Mouse (Mus musculus) R1 (cell line): Measurements from ENCODE around the gene Zbtb17.

Source experiments
- DNase-seq: peaks from one replicate; pipeline ENCODE4 v3.0.0-alpha.2; 2018; ENCODE audit warnings: low read depth, low spot score

Gene Zbtb17

DNA sequence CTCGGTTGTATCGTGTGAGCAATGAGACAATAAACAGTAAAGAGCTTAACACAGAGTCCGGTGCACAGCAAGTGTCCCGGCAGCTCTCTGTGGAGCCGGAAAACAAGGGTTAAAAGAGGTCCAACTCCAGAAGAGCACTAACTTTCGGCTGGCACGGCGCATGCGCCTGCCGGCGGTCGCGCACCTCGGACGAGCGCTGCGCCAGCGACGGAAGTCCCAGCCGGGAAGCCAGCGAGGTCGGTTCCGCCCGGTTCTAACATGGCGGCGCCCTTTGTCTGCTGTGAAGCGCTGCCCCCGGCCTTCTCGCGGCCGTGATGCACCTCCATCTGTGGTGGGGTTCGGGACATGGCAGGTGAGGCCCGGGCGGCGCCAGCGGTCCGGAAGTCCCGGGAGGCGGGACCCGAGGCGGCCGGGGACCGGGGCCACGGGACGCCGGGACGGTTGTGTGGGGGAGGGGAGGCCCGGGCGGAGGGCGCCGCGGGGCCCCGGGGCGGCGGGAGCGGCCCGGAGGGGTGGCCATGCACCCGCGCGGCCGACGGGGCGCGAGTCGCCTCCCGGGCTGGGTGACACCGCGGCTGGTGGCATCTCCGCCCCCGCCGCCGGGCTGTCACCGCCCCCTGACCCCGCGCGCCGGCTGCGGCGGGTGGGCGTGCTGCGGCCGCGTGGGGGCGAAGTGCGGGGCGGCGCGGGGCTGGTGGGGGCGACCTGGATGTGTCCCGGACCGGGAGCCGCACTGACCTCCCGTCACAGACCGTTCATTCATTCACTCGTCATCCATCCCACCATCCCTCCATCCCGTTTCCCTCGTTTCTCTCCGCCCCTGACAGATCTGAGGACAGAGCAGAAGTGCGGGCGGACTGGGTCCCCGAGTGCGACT is at the start of gene Zbtb17:
Gene Zbtb17, plus strand, starts transcription at position 204 of the 877 bp plus-strand sequence.
- DNase-seq, result peak; percentile 88

DNA sequence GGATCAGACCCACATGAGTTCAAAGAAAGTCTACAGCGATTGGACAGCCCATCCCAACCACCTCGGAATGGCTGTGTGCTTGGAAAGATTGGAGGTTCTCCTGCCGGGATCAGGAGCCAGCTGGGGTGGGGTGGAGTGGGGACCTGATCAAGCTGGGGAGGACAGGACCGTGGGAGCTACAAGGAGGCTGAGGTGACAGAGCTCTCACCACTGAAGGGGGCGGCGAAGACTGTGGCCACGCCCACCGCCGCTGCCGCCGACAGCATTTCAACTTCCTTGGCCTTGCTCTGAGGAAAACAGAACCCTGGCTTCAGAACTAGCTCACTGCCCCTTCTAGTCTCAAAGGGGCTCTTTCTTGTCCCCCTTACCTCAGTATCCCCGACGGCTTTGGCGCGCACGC is 49.7 kb upstream of the Zbtb17 start:
- peak; percentile 48 for DNase-seq

DNA sequence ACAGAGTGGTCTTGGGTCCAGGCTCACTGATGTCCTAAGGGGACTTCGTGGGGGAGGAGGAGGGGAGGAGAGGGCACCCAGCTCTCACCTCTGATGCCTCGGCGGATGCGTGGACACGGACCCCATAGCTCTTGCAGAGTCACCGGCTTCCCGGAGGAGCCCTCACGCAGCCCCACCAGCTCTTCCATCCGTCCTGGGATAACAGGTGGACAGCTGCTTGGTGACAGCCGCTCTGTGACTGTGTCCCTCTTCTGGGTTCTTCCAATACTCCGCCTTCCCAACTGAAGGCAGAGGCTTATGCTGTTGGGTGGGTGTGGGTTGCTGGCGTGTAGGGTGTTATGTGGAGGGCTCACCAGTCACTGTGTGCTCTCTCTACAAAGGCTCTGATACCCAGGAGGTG is 46.6 kb upstream of the Zbtb17 start:
- DNase-seq, result no peak

DNA sequence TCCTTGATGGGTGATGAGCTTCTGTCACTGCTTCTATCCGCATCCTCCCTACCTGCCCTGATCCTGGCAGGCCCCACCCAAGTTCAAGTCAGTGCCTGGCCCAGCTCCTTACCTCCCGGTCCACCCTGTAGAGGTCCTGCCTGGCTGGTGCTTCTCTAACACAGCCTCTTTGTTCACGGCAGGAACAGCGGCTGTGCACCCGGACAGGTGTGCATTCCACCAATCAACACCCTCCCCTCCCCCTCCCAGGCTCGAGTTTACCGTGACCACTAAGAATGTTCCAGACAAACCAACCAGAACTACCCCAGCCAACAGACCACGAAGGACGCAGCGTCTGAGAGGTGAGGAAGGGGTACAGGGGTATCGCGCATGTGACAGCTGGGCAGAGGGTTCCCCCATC is 45.9 kb upstream of the Zbtb17 start, which contains the start of gene Clcnka:
Gene Clcnka, minus strand, starts transcription at position 180 of the 400 bp plus-strand sequence.
- no peak for DNase-seq

DNA sequence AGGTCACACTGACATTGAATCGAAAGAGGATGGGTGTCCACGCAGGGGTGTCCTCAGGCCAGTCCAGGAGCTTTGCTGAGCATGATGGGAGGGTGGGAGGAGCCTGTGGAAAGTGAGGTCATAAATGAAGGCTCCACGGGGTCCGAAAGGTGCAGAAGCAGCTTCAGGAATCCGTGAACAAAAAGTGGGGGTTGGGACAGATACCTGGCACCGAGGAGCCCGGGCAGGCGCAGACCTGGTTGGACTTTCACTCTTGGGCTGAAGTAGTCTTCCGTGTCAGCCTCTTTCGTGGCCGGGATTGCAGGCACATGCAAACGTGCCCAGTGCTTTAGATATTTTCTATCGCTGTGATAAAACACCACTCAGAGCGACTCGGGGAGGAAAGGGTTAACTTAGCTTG is 44.3 kb upstream of the Zbtb17 start:
- no peak for DNase-seq

DNA sequence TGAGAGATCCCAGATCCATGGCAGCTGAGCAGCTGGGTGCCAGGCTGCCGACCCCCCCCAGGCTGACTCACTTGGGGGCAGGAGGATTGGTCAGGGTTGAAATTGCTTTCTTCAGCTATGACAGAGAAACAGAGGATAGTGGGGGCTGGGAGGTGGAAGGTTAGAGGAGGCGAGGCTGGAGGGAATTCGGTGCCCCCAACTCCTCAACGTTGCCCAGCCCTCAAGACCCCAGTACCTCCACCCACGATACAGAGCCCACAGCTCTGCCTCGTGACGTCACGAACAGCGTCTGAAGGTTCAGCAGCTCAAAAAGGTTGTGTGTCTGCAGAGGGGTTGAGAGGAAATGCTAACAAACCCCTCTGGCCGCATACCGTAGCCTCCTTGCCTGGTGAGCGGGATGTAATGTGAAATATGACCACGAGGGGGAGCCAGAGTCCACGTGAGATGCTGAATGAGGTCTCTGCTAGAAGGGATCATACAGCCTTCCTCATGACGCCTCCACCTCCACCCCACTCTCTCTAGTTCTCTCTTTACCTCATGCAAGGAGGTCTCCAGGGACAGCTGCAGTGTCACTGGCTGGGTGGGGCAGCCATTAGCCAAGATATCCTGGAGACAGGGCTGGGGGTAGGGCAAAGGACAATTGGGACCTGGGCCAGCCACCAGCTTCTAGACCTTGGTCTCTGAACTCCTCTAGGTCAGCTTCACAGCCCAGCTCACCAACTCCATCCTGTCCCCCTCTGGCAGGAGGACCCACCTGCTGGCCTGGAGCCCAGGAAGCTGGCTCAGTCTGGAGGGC is 39.7 kb upstream of the Zbtb17 start:
- DNase-seq, result peak; percentile 79

DNA sequence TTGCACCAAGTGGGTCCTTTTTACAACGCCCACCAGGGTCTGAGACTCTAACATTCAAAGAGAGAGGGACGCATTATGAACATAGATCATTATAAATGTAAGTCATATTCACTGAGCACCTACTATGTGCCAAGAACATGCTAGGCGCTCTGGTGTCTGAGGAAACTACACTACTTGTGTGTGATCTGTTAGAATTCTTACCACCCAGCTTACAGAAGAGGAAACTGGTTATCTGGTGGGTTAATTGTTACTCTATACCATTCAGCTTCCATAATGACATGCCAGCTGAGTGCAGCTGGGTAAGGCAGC is 39.2 kb upstream of the Zbtb17 start:
- DNase-seq, result no peak

DNA sequence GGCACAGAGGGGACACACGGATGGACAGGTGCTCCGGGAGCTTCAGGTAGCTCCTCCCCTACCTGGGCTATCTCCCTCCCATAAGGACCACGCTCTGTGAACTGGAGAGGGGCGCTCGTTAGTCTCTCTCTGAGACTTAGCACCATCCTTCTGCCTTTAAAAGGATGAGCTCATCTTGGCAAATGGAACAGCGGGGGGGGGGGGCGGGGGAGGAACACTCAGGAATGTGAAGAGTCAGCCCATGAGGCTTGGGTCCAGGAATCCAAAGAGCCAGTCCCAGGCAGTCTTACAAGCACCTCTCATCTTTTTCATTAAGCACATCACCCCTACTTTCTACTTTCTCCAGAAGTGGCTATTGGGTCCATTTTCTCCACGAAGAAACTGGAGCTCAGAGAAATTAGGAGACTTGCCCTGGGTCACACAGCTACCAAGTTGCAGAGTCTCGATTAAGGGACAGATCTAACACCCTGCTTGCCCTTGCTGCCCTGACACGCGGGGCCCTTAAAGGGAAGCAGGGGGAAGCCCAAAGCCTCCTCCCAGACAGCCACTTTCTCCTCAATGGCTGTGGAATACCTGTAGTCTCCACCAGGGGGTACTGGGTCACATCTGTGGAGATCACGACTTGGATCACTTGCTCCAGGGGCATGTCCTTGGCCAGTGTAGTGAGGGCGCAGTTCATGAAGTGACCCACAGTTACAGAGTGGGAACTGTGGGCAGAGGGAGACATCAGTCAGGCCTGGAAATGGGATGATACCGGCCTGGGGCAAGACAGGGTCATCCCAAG is 37.7 kb upstream of the Zbtb17 start:
- peak; percentile 79 for DNase-seq

DNA sequence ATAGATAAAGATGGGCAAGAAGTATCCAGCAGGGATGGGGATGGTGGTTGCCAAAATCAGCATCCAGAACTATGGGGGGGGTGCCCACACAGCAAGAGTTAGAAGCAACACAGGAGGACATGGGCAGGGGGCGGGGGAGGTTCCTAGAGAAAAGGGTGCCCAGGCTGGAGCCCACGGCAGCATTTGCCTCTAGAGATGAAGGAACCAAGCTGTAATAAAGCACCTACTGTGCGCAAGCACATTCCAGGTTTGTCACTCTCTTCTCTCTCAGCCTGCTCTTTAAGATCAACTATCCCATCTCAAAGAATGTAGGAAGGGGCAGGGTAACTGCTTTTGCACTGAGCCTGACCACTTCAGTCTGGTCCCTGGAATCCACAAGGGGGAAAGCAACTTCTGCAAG is 35.9 kb upstream of the Zbtb17 start:
- no peak for DNase-seq

DNA sequence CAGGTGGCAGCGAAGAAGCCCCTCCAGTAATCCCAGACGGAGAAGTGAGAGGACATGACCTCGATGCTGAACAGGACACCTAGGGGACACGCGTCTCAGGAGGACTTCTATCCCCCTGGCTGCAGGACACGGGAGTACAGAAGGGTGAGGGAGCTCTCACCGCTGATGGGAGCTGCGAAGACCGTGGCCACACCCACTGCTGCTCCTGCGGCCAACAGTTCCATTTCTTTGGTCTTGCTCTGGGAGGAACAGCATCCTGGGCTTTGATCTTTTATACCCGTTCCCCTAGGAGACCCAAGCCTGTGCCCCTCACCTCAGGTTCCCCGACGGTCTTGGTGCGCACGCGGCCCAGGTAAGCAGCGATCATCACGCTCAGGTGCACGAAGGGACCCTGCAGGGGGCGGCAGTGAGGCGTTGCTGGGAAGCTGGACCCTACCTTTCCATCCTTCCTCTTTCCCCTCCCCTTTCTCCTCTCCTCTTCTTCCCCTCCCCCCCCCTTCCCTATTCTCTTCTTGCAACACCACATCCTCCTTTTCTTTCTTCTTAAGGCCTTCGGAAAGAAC is 32.9 kb upstream of the Zbtb17 start:
- peak; percentile 75 for DNase-seq

DNA sequence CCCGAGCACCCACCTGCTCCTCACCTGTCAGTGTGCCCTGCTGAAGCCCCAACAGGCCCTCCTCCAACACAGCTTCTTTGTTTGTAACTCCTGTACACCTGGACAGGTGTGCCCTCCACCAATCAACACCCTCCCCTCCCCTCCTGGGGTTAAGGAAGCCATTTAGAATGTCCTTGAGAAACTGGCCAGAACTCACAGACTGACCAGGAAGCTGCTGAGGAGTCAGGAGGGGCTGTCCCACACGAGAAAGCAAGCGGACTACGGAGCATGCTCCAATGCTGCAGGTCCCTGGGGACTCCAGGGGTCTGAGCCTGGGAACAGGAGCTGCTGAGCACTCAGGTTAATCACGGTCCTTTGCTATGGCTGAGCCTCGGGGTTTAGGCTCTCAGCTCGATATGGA is 28.5 kb upstream of the Zbtb17 start, which contains the start of gene Clcnkb:
Gene Clcnkb, minus strand, starts transcription at position 91 of the 400 bp plus-strand sequence.
- DNase-seq, result no peak

DNA sequence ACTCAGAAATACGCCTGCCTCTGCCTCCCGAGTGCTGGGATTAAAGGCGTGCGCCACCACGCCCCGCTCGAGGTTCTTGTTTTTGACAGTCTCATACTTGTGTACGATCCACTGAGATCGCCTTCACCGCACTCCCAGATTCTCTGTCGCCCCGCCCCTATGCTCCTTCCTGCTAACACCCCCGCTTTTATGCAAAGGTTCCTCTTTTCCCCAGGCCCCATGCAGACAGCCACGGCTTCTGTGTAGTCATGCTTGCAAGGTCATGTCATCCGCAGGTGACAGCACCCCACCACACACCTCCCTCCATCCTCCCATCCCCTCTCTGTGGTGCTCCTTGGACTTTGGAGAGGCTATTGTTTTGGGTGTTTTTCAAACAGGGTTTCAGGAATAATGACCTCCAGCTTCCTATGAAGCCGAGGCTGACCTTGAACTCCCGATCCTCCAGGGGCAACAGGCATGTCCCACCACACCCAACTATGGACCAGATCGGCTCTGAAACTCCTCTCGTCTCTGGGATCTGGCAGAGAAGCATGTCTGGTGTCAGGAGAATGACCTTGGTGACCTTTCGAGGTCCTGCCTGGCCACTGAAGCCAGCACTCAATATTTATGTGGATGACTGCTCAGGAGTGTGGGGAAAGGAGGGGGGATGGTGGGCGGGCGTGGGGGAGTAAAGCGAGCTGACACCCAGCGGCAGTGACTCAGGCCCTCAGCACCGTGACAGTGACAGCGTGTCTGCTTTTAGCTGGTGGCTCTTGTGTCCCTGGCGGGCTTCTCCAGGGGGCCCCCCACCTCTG is 24.9 kb upstream of the Zbtb17 start:
- DNase-seq, result peak; percentile 81

DNA sequence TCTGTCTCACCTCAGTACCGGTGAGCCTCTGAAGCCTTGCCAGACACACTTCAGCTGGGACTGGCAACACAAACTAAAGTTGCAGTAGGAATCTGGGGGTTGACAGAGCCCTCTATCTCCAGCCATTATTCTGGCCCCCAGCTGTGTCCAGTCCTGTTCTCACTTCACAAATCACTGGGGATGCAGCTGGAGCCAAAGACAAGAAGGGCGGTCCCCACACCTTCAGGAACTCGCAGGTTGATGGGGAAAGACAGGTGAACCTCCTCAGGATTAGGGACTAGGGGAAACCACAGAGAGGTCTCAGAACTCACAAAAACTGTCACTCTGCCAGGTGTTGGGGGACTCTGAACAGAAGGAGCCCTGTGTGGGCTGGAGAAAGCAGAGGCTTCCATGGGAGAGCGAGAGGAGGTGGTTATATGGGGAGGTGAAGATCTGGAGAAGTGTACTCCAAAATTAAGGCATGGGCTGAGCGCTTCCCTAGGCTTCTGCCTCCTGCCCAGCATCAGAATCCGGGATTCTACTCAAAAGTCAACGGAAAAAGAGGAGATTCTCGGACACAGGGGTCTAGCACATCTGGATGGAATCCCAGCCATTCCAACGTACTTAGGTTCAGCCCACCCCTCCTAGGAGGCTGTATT is 24.1 kb upstream of the Zbtb17 start, which contains the start of gene Hspb7:
Gene Hspb7, plus strand, starts transcription at position 588 of the 638 bp plus-strand sequence.
- no peak for DNase-seq

DNA sequence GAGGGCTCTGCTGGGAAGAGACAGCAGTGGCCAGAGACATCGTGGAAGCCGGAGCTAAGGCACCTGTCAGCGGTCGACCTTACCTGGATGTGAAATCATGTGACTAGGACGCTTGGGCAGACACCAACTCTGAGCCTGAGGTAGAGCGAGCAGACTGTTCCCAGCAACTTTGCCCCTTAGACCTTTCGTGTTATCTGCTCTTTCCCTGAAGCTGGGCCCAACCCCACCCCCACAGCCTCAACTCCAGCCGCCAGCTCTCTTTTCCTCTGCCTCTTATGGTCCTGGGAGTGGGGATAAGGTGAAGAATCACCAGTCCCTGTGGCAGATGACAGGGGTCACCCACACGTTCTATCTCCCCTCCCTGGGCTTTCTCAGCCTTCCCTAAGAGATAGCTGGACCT is 23.6 kb upstream of the Zbtb17 start:
- DNase-seq, result no peak

DNA sequence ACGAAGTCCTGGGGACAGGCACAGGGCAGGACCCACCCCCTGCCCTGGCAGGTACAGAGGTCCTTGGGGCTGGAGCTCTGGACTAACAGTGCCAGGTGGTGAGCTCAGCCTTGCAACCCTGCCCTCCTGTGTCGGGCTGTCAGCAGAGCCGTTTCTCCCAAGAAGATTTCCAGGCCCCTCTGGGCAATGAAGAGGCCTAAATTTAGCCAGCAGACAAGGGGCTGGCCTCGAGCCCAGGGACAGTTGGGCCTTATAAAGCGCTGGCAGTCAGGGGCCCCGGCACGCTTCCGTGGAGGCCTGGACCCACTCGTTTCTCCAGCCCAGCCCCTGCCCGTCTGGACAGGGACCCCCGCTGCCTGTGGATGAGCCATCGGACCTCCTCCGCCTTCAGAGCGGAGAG is 23.0 kb upstream of the Zbtb17 start:
- no peak for DNase-seq

DNA sequence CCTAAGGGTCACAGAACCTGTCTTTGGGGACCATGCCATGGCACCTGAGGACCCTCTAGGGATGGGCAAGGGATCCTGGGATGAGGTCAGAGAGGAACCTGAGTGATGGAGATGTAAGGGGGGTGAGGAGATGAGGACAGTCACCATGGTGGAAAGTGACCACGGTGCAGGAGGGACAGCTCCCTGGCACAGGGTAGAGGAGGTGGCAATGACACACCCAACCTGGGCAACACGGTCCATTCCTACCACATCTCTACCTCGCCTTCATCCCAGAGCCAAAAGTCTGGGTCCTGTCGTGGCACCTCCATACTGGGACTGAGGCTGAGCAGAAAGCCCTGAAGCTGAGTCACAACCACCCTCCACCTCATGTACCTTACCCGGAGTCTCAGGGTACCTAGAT is 21.6 kb upstream of the Zbtb17 start:
- no peak for DNase-seq

DNA sequence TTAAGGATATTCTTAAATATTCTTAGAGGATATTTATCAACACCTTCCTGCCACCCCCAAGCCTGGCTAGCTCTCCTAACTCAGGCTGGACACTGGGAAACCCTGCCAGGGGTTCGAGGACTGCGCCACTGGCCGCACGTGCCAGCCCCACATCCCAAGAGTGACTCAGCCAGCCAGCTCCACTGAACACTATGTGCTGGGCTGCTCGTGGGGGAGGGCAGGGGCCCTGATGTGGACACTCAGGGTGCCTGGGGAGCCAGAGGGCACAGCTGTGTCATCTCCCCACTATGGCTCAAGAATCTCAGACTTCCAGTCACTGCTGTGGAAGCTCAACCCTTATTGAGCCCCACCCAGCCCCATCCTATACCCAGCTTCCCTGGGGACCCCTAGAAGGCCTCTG is 21.2 kb upstream of the Zbtb17 start:
- no peak for DNase-seq

DNA sequence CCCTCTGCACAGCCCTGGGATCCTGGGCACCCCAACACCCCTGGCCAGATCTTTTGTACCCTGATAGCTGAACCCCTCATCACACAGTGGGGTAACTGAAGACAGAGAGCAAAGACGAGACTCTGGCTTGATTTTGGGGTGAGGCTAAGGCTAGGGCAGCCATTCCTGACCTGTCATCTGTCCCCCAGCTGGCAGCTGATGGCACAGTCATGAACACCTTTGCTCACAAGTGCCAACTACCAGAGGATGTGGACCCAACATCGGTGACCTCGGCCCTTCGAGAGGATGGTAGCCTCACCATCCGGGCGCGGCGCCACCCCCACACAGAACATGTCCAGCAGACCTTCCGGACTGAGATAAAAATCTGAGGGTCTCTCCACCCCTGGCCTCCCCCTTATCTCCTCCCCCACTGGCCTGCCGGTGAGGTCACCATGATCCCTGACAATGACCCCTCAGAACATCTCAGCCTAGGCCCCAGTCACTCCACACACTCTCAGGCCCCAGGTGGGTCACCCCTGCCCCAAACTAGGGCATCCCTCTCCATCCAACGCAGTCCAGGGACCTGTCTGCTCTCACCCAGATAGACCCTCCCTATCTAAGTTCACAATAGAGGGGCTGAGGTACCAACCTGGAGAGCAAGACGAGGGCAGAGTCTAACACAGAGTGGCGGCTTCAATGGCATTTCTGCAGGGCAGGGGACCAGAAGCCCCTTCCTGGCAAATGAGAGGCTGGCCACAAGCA is 20.6 kb upstream of the Zbtb17 start:
- DNase-seq, result no peak
